Mouse (Mus musculus): ENCODE data around the gene Slc38a4.

Gene Slc38a4

GRCm38 (mm10) chr15:97055794-97056193, at the start of gene Slc38a4:
Gene Slc38a4, minus strand, starts transcription at chr15:97055956.
- DNase-seq (ENCODE audit: low read depth, low spot score): no peak

GRCm38 (mm10) chr15:97104889-97105391, 49.2 kb upstream of the Slc38a4 start:
- no peak for DNase-seq (ENCODE audit: low read depth, low spot score)

- DNase-seq (ENCODE audit: low read depth, low spot score): no peak
Observed at GRCm38 (mm10) chr15:97104048-97104447, 48.3 kb upstream of the Slc38a4 start.

- DNase-seq (ENCODE audit: low read depth, low spot score): no peak
Observed at GRCm38 (mm10) chr15:97102811-97103210, 47.1 kb upstream of the Slc38a4 start.

- no peak for DNase-seq (ENCODE audit: low read depth, low spot score)
Observed at GRCm38 (mm10) chr15:97102181-97102580, 46.4 kb upstream of the Slc38a4 start.

GRCm38 (mm10) chr15:97099101-97099500, 43.3 kb upstream of the Slc38a4 start:
- DNase-seq (ENCODE audit: low read depth, low spot score): no peak

- no peak for DNase-seq (ENCODE audit: low read depth, low spot score)
Observed at GRCm38 (mm10) chr15:97097548-97097947, 41.8 kb upstream of the Slc38a4 start.

- no peak for DNase-seq (ENCODE audit: low read depth, low spot score)
Observed at GRCm38 (mm10) chr15:97089526-97089925, 33.8 kb upstream of the Slc38a4 start.

GRCm38 (mm10) chr15:97085833-97086232, 30.1 kb upstream of the Slc38a4 start:
- DNase-seq (ENCODE audit: low read depth, low spot score): no peak

GRCm38 (mm10) chr15:97077665-97078064, 21.9 kb upstream of the Slc38a4 start:
- DNase-seq (ENCODE audit: low read depth, low spot score): no peak

- no peak for DNase-seq (ENCODE audit: low read depth, low spot score)
Observed at GRCm38 (mm10) chr15:97076092-97076491, 20.3 kb upstream of the Slc38a4 start.

GRCm38 (mm10) chr15:97075240-97075639, 19.5 kb upstream of the Slc38a4 start:
- no peak for DNase-seq (ENCODE audit: low read depth, low spot score)

- no peak for DNase-seq (ENCODE audit: low read depth, low spot score)
Observed at GRCm38 (mm10) chr15:97072859-97073826, 17.4 kb upstream of the Slc38a4 start.

- DNase-seq (ENCODE audit: low read depth, low spot score): no peak
Observed at GRCm38 (mm10) chr15:97067340-97068136, 11.8 kb upstream of the Slc38a4 start.

GRCm38 (mm10) chr15:97066937-97067336, 11.2 kb upstream of the Slc38a4 start:
- no peak for DNase-seq (ENCODE audit: low read depth, low spot score)

- DNase-seq (ENCODE audit: low read depth, low spot score): no peak
Observed at GRCm38 (mm10) chr15:97063211-97063610, 7.5 kb upstream of the Slc38a4 start.

- no peak for DNase-seq (ENCODE audit: low read depth, low spot score)
Observed at GRCm38 (mm10) chr15:97060973-97061372, 5.2 kb upstream of the Slc38a4 start.

- DNase-seq (ENCODE audit: low read depth, low spot score): no peak
Observed at GRCm38 (mm10) chr15:97060571-97060970, 4.8 kb upstream of the Slc38a4 start.

- DNase-seq (ENCODE audit: low read depth, low spot score): no peak
Observed at GRCm38 (mm10) chr15:97060102-97060501, 4.3 kb upstream of the Slc38a4 start.

- no peak for DNase-seq (ENCODE audit: low read depth, low spot score)
Observed at GRCm38 (mm10) chr15:97059071-97060041, 3.6 kb upstream of the Slc38a4 start.
